Mouse (Mus musculus) small intestine, adult 2 months (tissue): ENCODE results near the gene Meis1. TPM values are rescaled to one million over a fixed set of nuclear protein-coding genes. Genes with fewer than 3 reads are reported as not detected.

Experiments
- H3K27ac ChIP-seq: fragments of 200-500 bp; 2 replicates; pipeline ENCODE4 v1.5.1; 2012; ENCODE audit warnings: low read depth, low read length, control low read depth, inconsistent platforms; ENCODE audit not compliant: insufficient read depth
- H3K27me3 ChIP-seq: fragments of 200-500 bp; 2 replicates; pipeline ENCODE4 v1.6.1; 2012; ENCODE audit warnings: mild to moderate bottlenecking, moderate library complexity, low read length, inconsistent platforms; ENCODE audit not compliant: control insufficient read depth, insufficient read depth
- H3K36me3 ChIP-seq: fragments of 200-500 bp; 2 replicates; pipeline ENCODE4 v1.6.1; 2012; ENCODE audit warnings: mild to moderate bottlenecking, low read length, control low read depth, inconsistent platforms; ENCODE audit not compliant: control insufficient read depth, insufficient read depth
- H3K4me1 ChIP-seq: fragments of 200-500 bp; 2 replicates; pipeline ENCODE4 v1.6.1; 2012; ENCODE audit warnings: low read length, inconsistent platforms, mixed read lengths; ENCODE audit not compliant: control insufficient read depth, insufficient read depth, insufficient read length
- H3K4me3 ChIP-seq: fragments of 200-500 bp; 2 replicates; pipeline ENCODE4 v1.5.1; 2012; ENCODE audit warnings: low read depth, mild to moderate bottlenecking, control low read depth, inconsistent platforms, low read length, moderate library complexity
- CTCF ChIP-seq: fragments of 200-500 bp; IDR thresholded peaks from 2 replicates; pipeline ENCODE4 v1.5.1; 2012; ENCODE audit warnings: low read depth, mild to moderate bottlenecking, control low read depth, inconsistent platforms, low read length, moderate library complexity, mixed read lengths; ENCODE audit not compliant: insufficient replicate concordance, insufficient read length; ENCODE audit errors: extremely low read depth
- POLR2A ChIP-seq: fragments of 200-500 bp; IDR thresholded peaks from 2 replicates; pipeline ENCODE4 v1.6.1; 2012; ENCODE audit warnings: low read depth, mild to moderate bottlenecking, control low read depth, inconsistent platforms, low read length, moderate library complexity
- WGBS: fragments of 180-500 bp; shearing (Covaris S2); methylation state at CpG from one replicate; pipeline ENCODE4 v1.1.7; 2018; 5-methylcytosine and 5-hydroxymethylcytosine counted together
- polyA plus RNA-seq: library from polyadenylated mRNA; depleted of rRNA; stranded (reverse); fragments of >200 nt; gene quantifications from 2 replicates; pipeline ENCODE4 v1.2.3, GENCODE M21; 2012

Gene Meis1
- polyA plus RNA-seq, 1 experiment: 4.0 TPM

DNA sequence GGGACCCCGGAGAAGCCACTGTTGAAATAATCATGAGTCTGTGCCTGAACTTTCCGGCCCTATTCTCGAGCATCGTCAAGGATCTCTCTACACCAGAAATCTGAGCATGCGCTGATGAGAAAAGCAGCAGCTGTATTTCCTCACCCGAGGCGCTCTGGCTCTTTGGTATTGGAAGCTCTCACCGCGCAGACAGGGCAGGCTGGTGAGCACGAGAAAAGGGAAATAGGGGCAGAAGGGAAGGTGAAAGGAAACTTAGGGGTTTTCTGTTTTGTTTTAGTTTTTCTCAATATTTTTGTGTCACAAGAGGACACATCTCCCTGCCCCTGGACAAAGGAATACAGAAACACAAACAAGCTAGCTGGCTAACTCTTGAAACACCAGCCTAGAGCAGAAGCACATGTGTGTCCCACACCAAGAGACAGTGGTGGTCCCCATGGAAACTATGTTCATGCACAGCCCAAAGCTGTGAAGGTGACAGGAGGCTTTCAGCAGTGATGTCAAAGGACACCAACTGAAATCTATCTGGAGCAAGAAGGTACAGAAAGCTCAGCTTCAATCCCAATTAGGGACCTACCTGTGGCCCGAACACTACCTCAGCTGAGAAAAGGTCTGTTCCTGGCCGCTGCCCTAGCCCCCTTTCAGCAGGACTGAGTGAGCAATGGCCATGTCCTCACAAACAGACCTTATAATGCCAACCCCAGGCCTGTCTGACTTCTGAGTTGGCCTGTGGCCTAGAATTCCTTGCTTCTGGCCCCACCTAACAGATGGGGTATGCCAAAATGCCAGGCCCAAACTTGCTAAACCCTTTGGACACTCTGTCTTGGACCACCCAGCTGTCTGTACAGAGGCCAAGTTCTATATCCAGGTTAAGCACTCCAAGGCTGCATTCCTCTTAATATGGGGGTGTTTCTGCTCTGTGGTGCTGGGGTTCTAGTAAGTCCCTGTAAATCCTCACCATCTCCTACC, 60.7 kb downstream of the Meis1 start:
- TF ChIP-seq POLR2A (no peak), CTCF (no peak)
- H3K36me3 ChIP-seq: no peaks in the 10 kb centered on the region
- WGBS: 31% methylated on average over 12 of the region's 12 CpGs
- H3K27me3 ChIP-seq: no peaks in the 10 kb centered on the region
- 0 out of 2 replicates have a peak, but pooled peaks cover 2% of the 10 kb centered on the region for H3K4me1 ChIP-seq
- H3K27ac ChIP-seq: no peak overlapping the region
- no peak overlapping the region for H3K4me3 ChIP-seq

GRCm38 (mm10) chr11:18957097-18957804, 61.5 kb downstream of the Meis1 start:
- Histone ChIP-seq H3K27ac (no peak overlapping the region), H3K36me3 (no peaks in the 10 kb centered on the region), H3K4me1 (no peaks in the 10 kb centered on the region), H3K27me3 (no peaks in the 10 kb centered on the region), H3K4me3 (no peak overlapping the region)
- TF ChIP-seq POLR2A (no peak), CTCF (no peak)
- WGBS: 14% methylated on average over 12 of the region's 12 CpGs

DNA sequence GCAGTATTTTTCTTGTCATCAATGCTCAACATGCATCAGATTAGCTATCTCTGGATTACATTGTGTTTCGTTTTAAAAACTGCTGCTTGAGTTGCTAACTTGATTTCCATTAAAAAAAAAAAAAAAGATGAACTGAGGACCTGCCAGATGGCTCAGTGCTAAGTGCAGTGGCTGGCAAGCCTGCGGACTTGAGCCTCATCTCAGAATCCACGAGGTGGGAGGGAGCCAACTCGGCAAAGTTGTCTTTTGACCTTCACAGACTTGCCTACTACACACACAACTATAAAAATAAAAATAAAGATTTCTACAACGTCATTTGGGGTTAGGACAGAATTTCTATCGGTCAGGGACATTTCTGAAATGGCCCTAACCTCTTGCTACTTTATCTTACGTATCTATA, 62.8 kb downstream of the Meis1 start:
- H3K4me3 ChIP-seq: no peak overlapping the region
- TF ChIP-seq POLR2A: no peak
- TF ChIP-seq CTCF: no peak
- H3K36me3 ChIP-seq: no peaks in the 10 kb centered on the region
- 64% methylated on average over 7 of the region's 7 CpGs for WGBS
- H3K4me1 ChIP-seq: no peaks in the 10 kb centered on the region
- H3K27me3 ChIP-seq: no peaks in the 10 kb centered on the region
- H3K27ac ChIP-seq: no peak overlapping the region

- 93% methylated on average over 2 of the region's 2 CpGs for WGBS
- no peaks in the 10 kb centered on the region for H3K27me3 ChIP-seq
- no peak for TF ChIP-seq POLR2A
- TF ChIP-seq CTCF: no peak
- H3K4me3 ChIP-seq: no peak overlapping the region
- no peaks in the 10 kb centered on the region for H3K36me3 ChIP-seq
- H3K27ac ChIP-seq: no peak overlapping the region
- no peaks in the 10 kb centered on the region for H3K4me1 ChIP-seq
Measured at GRCm38 (mm10) chr11:18954852-18955251, 63.9 kb downstream of the Meis1 start.

- Histone ChIP-seq H3K4me3 (no peak overlapping the region), H3K4me1 (no peaks in the 10 kb centered on the region), H3K36me3 (no peaks in the 10 kb centered on the region), H3K27ac (no peak overlapping the region), H3K27me3 (no peaks in the 10 kb centered on the region)
- no peak for TF ChIP-seq CTCF
- no peak for TF ChIP-seq POLR2A
- WGBS: 90% methylated on average over 7 of the region's 7 CpGs
Measured at GRCm38 (mm10) chr11:18953892-18954291, 64.9 kb downstream of the Meis1 start.

- H3K27me3 ChIP-seq: no peaks in the 10 kb centered on the region
- no peak for TF ChIP-seq CTCF
- no peak for TF ChIP-seq POLR2A
- no peaks in the 10 kb centered on the region for H3K36me3 ChIP-seq
- 79% methylated on average over 13 of the region's 13 CpGs for WGBS
- no peaks in the 10 kb centered on the region for H3K4me1 ChIP-seq
- no peak overlapping the region for H3K27ac ChIP-seq
- H3K4me3 ChIP-seq: no peak overlapping the region
Measured at GRCm38 (mm10) chr11:18948600-18949295, 70.0 kb downstream of the Meis1 start.

GRCm38 (mm10) chr11:18947434-18947833, 71.4 kb downstream of the Meis1 start:
- no peak overlapping the region for H3K4me3 ChIP-seq
- H3K4me1 ChIP-seq: no peaks in the 10 kb centered on the region
- no peaks in the 10 kb centered on the region for H3K36me3 ChIP-seq
- WGBS: 65% methylated on average over 3 of the region's 3 CpGs
- no peak for TF ChIP-seq CTCF
- no peak for TF ChIP-seq POLR2A
- no peak overlapping the region for H3K27ac ChIP-seq
- H3K27me3 ChIP-seq: no peaks in the 10 kb centered on the region
